Mouse (Mus musculus) layer of hippocampus, adult 9-10 months (tissue): ENCODE results near the gene Dnlz.
"Not testable (repeated sequence)": the region's sequence is repeated elsewhere in the genome, so short reads cannot be mapped to it uniquely, and the experiment has no call there.

Source experiments
- DNase-seq: peaks from one replicate; pipeline ENCODE4 v3.0.0; 2022; ENCODE audit warnings: low spot score

Gene Dnlz

GRCm38 (mm10) chr2:26351358-26352290, at the start of gene Dnlz:
Gene Dnlz, minus strand, starts transcription at chr2:26352110.
- DNase-seq = peak; percentile 80

- no peak for DNase-seq
Measured at GRCm38 (mm10) chr2:26401023-26401422, 49.1 kb upstream of the Dnlz start.

- DNase-seq = no peak
Measured at GRCm38 (mm10) chr2:26400296-26400695, 48.4 kb upstream of the Dnlz start.

- DNase-seq = no peak
Measured at GRCm38 (mm10) chr2:26399647-26400046, 47.7 kb upstream of the Dnlz start.

- no peak for DNase-seq
Measured at GRCm38 (mm10) chr2:26398978-26399377, 47.1 kb upstream of the Dnlz start.

- DNase-seq = no peak
Measured at GRCm38 (mm10) chr2:26391617-26392016, 39.7 kb upstream of the Dnlz start.

- DNase-seq = no peak
Measured at GRCm38 (mm10) chr2:26390954-26391353, 39.0 kb upstream of the Dnlz start.

- DNase-seq = no peak
Measured at GRCm38 (mm10) chr2:26389154-26389690, 37.3 kb upstream of the Dnlz start, which contains the start of the genes Entr1 and Pmpca. Gene Entr1, minus strand, starts transcription at chr2:26389316. Gene Pmpca, plus strand, starts transcription at chr2:26389339.

- DNase-seq = no peak
Measured at GRCm38 (mm10) chr2:26388682-26389153, 36.8 kb upstream of the Dnlz start.

- no peak for DNase-seq
Measured at GRCm38 (mm10) chr2:26387713-26388112, 35.8 kb upstream of the Dnlz start.

GRCm38 (mm10) chr2:26380871-26381270, 29.0 kb upstream of the Dnlz start:
- not testable (repeated sequence) for DNase-seq

- DNase-seq = no peak
Measured at GRCm38 (mm10) chr2:26380131-26380771, 28.3 kb upstream of the Dnlz start, which contains the start of gene Snapc4. Gene Snapc4, minus strand, starts transcription at chr2:26380653.

GRCm38 (mm10) chr2:26372396-26372795, 20.5 kb upstream of the Dnlz start:
- no peak for DNase-seq

GRCm38 (mm10) chr2:26368572-26368971, 16.7 kb upstream of the Dnlz start:
- DNase-seq = no peak

- no peak for DNase-seq
Measured at GRCm38 (mm10) chr2:26367911-26368310, 16.0 kb upstream of the Dnlz start.

GRCm38 (mm10) chr2:26364738-26365465, 13.0 kb upstream of the Dnlz start:
- no peak for DNase-seq

- DNase-seq = no peak
Measured at GRCm38 (mm10) chr2:26363481-26363880, 11.6 kb upstream of the Dnlz start.

GRCm38 (mm10) chr2:26362991-26363390, 11.1 kb upstream of the Dnlz start:
- no peak for DNase-seq

GRCm38 (mm10) chr2:26360772-26361171, 8.9 kb upstream of the Dnlz start, which contains the start of gene Card9:
Gene Card9, minus strand, starts transcription at chr2:26360918.
- DNase-seq = no peak

- no peak for DNase-seq
Measured at GRCm38 (mm10) chr2:26359983-26360382, 8.1 kb upstream of the Dnlz start.

- no peak for DNase-seq
Measured at GRCm38 (mm10) chr2:26358667-26359320, 6.9 kb upstream of the Dnlz start.
